Mouse (Mus musculus): ENCODE results near the gene Gemin7. TPM values are rescaled to one million over a fixed set of nuclear protein-coding genes. Genes with fewer than 3 reads are reported as not detected.

The Gemin7 gene
- total and polyA plus RNA-seq, 3 experiments = 63.2 to 101 (median 64.4) TPM

DNA sequence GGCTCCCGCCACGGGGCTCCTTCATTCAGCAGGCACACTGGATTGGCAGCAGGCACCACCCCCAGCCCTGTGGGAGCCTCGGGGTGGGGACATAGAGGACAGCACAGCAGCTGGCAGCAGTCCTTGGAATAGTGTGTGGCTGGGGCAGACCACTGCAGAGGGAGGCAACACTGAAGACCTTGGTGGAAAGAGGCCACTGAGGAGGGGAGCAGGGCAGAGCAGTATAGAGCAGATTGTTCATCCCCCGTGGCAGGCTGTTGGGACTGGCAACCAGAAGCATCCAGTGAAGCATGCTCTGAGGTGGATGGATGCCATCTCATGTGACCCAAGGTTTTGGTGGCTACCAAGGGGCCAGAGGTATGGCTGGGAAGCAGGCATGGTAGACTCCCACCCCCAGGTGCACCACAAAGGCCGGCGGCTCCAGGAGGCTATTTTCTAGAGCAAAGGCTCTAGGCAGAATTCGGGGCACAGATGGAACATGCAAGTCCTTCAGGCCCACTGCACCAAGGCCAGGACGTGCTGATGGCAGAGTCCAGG lies 35.2 kb downstream of the Gemin7 start:
- H3K4me3 ChIP-seq (replicated peaks in 1 of 3; ENCODE audit: low read depth in 2 of 3, low read length in 2 of 3, poor library complexity in 1 of 3) = no peak overlapping the region
- no peak overlapping the region for H3K9ac ChIP-seq (ENCODE audit: insufficient read depth, low read depth)
- H3K9me3 ChIP-seq (replicated peaks; ENCODE audit: low read length) = no peaks in the 10 kb centered on the region
- peaks cover 5 to 75% of the 10 kb centered on the region in 2 experiments for H3K36me3 ChIP-seq (replicated peaks in 1 of 2; ENCODE audit: control insufficient read depth in 1 of 2, insufficient read depth in 1 of 2, low read length in 1 of 2)
- H3K27me3 ChIP-seq (replicated peaks) = no peaks in the 10 kb centered on the region
- TF ChIP-seq TBP (conservative IDR thresholded peaks at IDR 0.05; ENCODE audit: low read depth, low read length) (no peak), MEF2A (IDR thresholded peaks at IDR 0.05; ENCODE audit: borderline replicate concordance, low read depth, low read length) (no peak), POLR2AphosphoS2 (IDR thresholded peaks at IDR 0.05; ENCODE audit: low read depth, low read length) (no peak), CHD1 (IDR thresholded peaks at IDR 0.05; ENCODE audit: low read depth, low read length) (no peak), MAZ (IDR thresholded peaks at IDR 0.05; ENCODE audit: low read depth, low read length) (no peak), EP300 (IDR thresholded peaks at IDR 0.05; ENCODE audit: low read length) (no peak), TCF12 (IDR thresholded peaks at IDR 0.05; ENCODE audit: low read depth, low read length) (no peak), USF1 (IDR thresholded peaks at IDR 0.05; ENCODE audit: low read depth, low read length) (no peak), PAX5 (IDR thresholded peaks at IDR 0.05; ENCODE audit: low read length) (no peak), E2F4 (IDR thresholded peaks at IDR 0.05; ENCODE audit: insufficient replicate concordance, low read depth, low read length) (no peak), HCFC1 (IDR thresholded peaks at IDR 0.05; ENCODE audit: low read depth, low read length) (no peak), JUND (conservative IDR thresholded peaks at IDR 0.05; ENCODE audit: low read depth, low read length) (no peak), IRF4 (IDR thresholded peaks at IDR 0.05; ENCODE audit: low read depth, low read length) (no peak), NRF1 (IDR thresholded peaks at IDR 0.05; ENCODE audit: low read depth, low read length) (no peak), USF2 (conservative IDR thresholded peaks at IDR 0.05; ENCODE audit: low read depth, low read length) (no peak)
- DNase-seq (ENCODE audit: extremely low read depth) = no peak
- in situ Hi-C loops (cut with MboI; ENCODE audit: low pct_ligation_motif_present, low pct_unique_long_range_greater_than_20kb, low sequenced_read_pairs) = loop anchor here (5.0 kb wide), 1 partner anchor 35 kb away; the partner anchor contains the start of genes Bloc1s3 and Trappc6a
- H3K4me1 ChIP-seq (ENCODE audit: control insufficient read depth in 1 of 2, insufficient read depth in 2 of 2) = peaks cover 8 to 52% of the 10 kb centered on the region in 2 experiments
- H3K79me2 ChIP-seq (replicated peaks; ENCODE audit: control insufficient read depth, extremely low read depth, insufficient read depth, poor library complexity, severe bottlenecking) = peaks cover 11% of the 10 kb centered on the region
- H3K4me2 ChIP-seq (ENCODE audit: insufficient read depth, low read depth, poor library complexity, severe bottlenecking) = no peak overlapping the region
- no peak overlapping the region for H3K27ac ChIP-seq (ENCODE audit: insufficient read depth, low read depth)
- dilution Hi-C loops (cut with MboI; ENCODE audit: extremely low pct_ligation_motif_present, extremely low pct_unique_long_range_greater_than_20kb, low sequenced_read_pairs) = no loop called here

GRCm38 (mm10) chr7:19541681-19542154 lies 35.7 kb downstream of the Gemin7 start:
- Histone ChIP-seq H3K27me3 (replicated peaks) (no peaks in the 10 kb centered on the region), H3K36me3 (replicated peaks in 1 of 2; ENCODE audit: control insufficient read depth in 1 of 2, insufficient read depth in 1 of 2, low read length in 1 of 2) (peaks cover 7 to 73% of the 10 kb centered on the region in 2 experiments), H3K4me1 (ENCODE audit: control insufficient read depth in 1 of 2, insufficient read depth in 2 of 2) (peaks cover 8 to 51% of the 10 kb centered on the region in 2 experiments), H3K9me3 (replicated peaks; ENCODE audit: low read length) (no peaks in the 10 kb centered on the region), H3K9ac (ENCODE audit: insufficient read depth, low read depth) (no peak overlapping the region), H3K4me3 (replicated peaks in 1 of 3; ENCODE audit: low read depth in 2 of 3, low read length in 2 of 3, poor library complexity in 1 of 3) (no peak overlapping the region), H3K27ac (ENCODE audit: insufficient read depth, low read depth) (no peak overlapping the region), H3K4me2 (ENCODE audit: insufficient read depth, low read depth, poor library complexity, severe bottlenecking) (no peak overlapping the region), H3K79me2 (replicated peaks; ENCODE audit: control insufficient read depth, extremely low read depth, insufficient read depth, poor library complexity, severe bottlenecking) (peaks cover 8% of the 10 kb centered on the region)
- in situ Hi-C loops (cut with MboI; ENCODE audit: low pct_ligation_motif_present, low pct_unique_long_range_greater_than_20kb, low sequenced_read_pairs) = loop anchor here (5.0 kb wide), 1 partner anchor 34 kb away; the partner anchor contains the start of genes Bloc1s3 and Trappc6a
- no peak for TF ChIP-seq TCF12 (IDR thresholded peaks at IDR 0.05; ENCODE audit: low read depth, low read length)
- TF ChIP-seq JUN (IDR thresholded peaks at IDR 0.05; ENCODE audit: insufficient read depth, low read depth, low read length) = no peak
- no peak for TF ChIP-seq E2F4 (IDR thresholded peaks at IDR 0.05; ENCODE audit: insufficient replicate concordance, low read depth, low read length)
- no peak for TF ChIP-seq MAZ (IDR thresholded peaks at IDR 0.05; ENCODE audit: low read depth, low read length)
- no peak for TF ChIP-seq SIN3A (IDR thresholded peaks at IDR 0.05; ENCODE audit: low read length)
- no peak for TF ChIP-seq MXI1 (IDR thresholded peaks at IDR 0.05; ENCODE audit: low read depth, low read length)
- no peak for TF ChIP-seq MAX (IDR thresholded peaks at IDR 0.05; ENCODE audit: low read length)
- TF ChIP-seq NELFE (IDR thresholded peaks at IDR 0.05; ENCODE audit: low read depth, low read length) = no peak
- no peak for TF ChIP-seq KAT2A (IDR thresholded peaks at IDR 0.05; ENCODE audit: insufficient replicate concordance, low read length)
- TF ChIP-seq MAFK (IDR thresholded peaks at IDR 0.05; ENCODE audit: insufficient replicate concordance, low read length) = no peak
- no peak for TF ChIP-seq ZKSCAN1 (IDR thresholded peaks at IDR 0.05; ENCODE audit: borderline replicate concordance, low read depth, low read length)
- no peak for TF ChIP-seq ETS1 (conservative IDR thresholded peaks at IDR 0.05; ENCODE audit: low read depth, low read length)
- TF ChIP-seq SMC3 (IDR thresholded peaks at IDR 0.05; ENCODE audit: low read depth, low read length) = no peak
- no peak for TF ChIP-seq PAX5 (IDR thresholded peaks at IDR 0.05; ENCODE audit: low read length)
- no peak for TF ChIP-seq ELF1 (IDR thresholded peaks at IDR 0.05; ENCODE audit: low read depth, low read length)
- TF ChIP-seq EP300 (IDR thresholded peaks at IDR 0.05; ENCODE audit: low read length) = no peak
- TF ChIP-seq GABPA (IDR thresholded peaks at IDR 0.05; ENCODE audit: insufficient replicate concordance, low read depth, low read length) = no peak
- no peak for DNase-seq (ENCODE audit: extremely low read depth)
- dilution Hi-C loops (cut with MboI; ENCODE audit: extremely low pct_ligation_motif_present, extremely low pct_unique_long_range_greater_than_20kb, low sequenced_read_pairs) = no loop called here

All from CH12.LX (cell line).